Mouse (Mus musculus) spleen, adult 2 months (tissue): ENCODE results near the gene Egln2. TPM values are rescaled to one million over a fixed set of nuclear protein-coding genes. Genes with fewer than 3 reads are reported as not detected.
A peak's percentile ranks its signal among the peaks of the same experiment; 100 is the strongest.

Source experiments
- DNase-seq, 2 experiments: peaks; one replicate each; pipeline versions ENCODE4 v3.0.0 to v3.0.0-alpha.2; 2012 to 2021; ENCODE audit warnings: low spot score in 2 of 2, low read depth in 1 of 2
- H3K27ac ChIP-seq: fragments of 200-500 bp; 2 replicates; pipeline ENCODE4 v1.5.1; 2012; ENCODE audit warnings: low read length, inconsistent platforms; ENCODE audit not compliant: insufficient read depth
- H3K27me3 ChIP-seq: fragments of 200-500 bp; 2 replicates; pipeline ENCODE4 v1.6.1; 2012; ENCODE audit warnings: mild to moderate bottlenecking, moderate library complexity, low read length, inconsistent platforms; ENCODE audit not compliant: control insufficient read depth, insufficient read depth
- H3K36me3 ChIP-seq: fragments of 200-500 bp; 2 replicates; pipeline ENCODE4 v1.6.1; 2012; ENCODE audit warnings: mild to moderate bottlenecking, low read length, inconsistent platforms; ENCODE audit not compliant: control insufficient read depth, insufficient read depth
- H3K4me1 ChIP-seq: fragments of 200-500 bp; 2 replicates; pipeline ENCODE4 v1.6.1; 2011; ENCODE audit warnings: inconsistent platforms; ENCODE audit not compliant: control insufficient read depth, insufficient read depth, insufficient read length
- H3K4me3 ChIP-seq: fragments of 200-500 bp; 2 replicates; pipeline ENCODE4 v1.5.1; 2011; ENCODE audit warnings: mild to moderate bottlenecking, inconsistent platforms; ENCODE audit not compliant: insufficient read depth, insufficient read length; ENCODE audit errors: extremely low read depth
- CTCF ChIP-seq: fragments of 200-500 bp; IDR thresholded peaks from 2 replicates; pipeline ENCODE4 v1.5.1; 2011; ENCODE audit warnings: mild to moderate bottlenecking, inconsistent platforms; ENCODE audit not compliant: insufficient read depth, insufficient read length, insufficient replicate concordance; ENCODE audit errors: extremely low read depth
- POLR2A ChIP-seq: fragments of 200-500 bp; IDR thresholded peaks from 2 replicates; pipeline ENCODE4 v1.6.1; 2011; ENCODE audit warnings: low read depth, low read length, inconsistent platforms
- WGBS: fragments of 180-500 bp; shearing (Covaris S2); methylation state at CpG from one replicate; pipeline ENCODE4 v1.1.7; 2018; 5-methylcytosine and 5-hydroxymethylcytosine counted together
- polyA plus RNA-seq: library from polyadenylated mRNA; depleted of rRNA; stranded (reverse); fragments of >200 nt; gene quantifications from 2 replicates; pipeline ENCODE4 v1.2.3, GENCODE M21; 2012

Gene Egln2
- polyA plus RNA-seq, 1 experiment, result 83.0 TPM

DNA sequence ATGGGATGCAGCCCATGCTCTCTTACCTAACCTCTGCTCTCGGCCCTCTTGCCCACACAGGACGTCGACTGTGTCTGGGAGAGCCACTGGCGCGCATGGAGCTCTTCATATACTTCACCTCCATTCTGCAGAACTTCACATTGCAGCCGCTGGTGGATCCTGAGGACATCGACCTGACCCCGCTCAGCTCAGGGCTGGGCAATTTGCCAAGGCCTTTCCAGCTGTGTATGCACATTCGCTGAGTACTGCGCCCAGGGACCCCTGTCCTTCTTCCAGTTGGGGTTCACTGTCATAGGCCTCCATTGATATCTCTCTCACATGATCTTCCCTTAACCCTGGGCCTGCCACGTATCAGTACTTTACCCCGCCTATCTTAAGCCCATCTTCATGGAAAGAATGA, 33.4 kb downstream of the Egln2 start:
- Histone ChIP-seq H3K4me3 (no peak overlapping the region), H3K36me3 (no peaks in the 10 kb centered on the region), H3K4me1 (no peaks in the 10 kb centered on the region), H3K27ac (no peak overlapping the region), H3K27me3 (no peaks in the 10 kb centered on the region)
- no peak for TF ChIP-seq CTCF
- no peak for TF ChIP-seq POLR2A
- 68% methylated on average over 12 of the region's 12 CpGs for WGBS
- DNase-seq, result no peak

DNA sequence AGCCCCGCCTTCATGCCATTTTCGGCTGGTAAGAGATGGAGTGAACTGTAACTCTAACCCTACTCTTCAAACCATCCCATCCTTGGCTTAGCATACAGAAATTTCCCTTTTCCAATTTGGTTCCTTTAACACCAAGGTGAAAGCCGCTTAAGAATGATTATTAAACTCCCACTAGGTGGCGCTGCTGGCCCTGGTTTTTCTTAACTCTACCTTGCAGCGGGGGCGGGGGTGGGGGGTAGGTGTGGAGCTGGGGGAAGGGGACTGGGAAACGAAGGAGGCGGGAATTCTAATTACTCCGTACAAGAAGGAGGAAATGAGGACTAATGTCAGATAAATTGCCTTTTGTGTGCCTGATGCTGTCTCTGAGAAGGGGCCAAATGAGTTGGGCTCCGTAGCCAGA, 34.0 kb downstream of the Egln2 start:
- no peak for DNase-seq

GRCm38 (mm10) chr7:27131387-27131786, 35.2 kb downstream of the Egln2 start:
- no peak for TF ChIP-seq POLR2A
- TF ChIP-seq CTCF, result no peak
- Histone ChIP-seq H3K27me3 (no peaks in the 10 kb centered on the region), H3K27ac (no peak overlapping the region), H3K4me1 (no peaks in the 10 kb centered on the region), H3K36me3 (no peaks in the 10 kb centered on the region), H3K4me3 (no peak overlapping the region)
- 52% methylated on average over 2 of the region's 2 CpGs for WGBS
- no peak for DNase-seq

More for the DNA sequence above, 34.0 kb downstream of the Egln2 start:
- Histone ChIP-seq H3K27me3 (no peaks in the 10 kb centered on the region), H3K27ac (no peak overlapping the region), H3K4me3 (no peak overlapping the region), H3K36me3 (no peaks in the 10 kb centered on the region), H3K4me1 (no peaks in the 10 kb centered on the region)
- peak; percentile 21; the same call in 1 of the 2 replicates for TF ChIP-seq CTCF
- TF ChIP-seq POLR2A, result no peak
- WGBS, result 20% methylated on average over 10 of the region's 10 CpGs

DNA sequence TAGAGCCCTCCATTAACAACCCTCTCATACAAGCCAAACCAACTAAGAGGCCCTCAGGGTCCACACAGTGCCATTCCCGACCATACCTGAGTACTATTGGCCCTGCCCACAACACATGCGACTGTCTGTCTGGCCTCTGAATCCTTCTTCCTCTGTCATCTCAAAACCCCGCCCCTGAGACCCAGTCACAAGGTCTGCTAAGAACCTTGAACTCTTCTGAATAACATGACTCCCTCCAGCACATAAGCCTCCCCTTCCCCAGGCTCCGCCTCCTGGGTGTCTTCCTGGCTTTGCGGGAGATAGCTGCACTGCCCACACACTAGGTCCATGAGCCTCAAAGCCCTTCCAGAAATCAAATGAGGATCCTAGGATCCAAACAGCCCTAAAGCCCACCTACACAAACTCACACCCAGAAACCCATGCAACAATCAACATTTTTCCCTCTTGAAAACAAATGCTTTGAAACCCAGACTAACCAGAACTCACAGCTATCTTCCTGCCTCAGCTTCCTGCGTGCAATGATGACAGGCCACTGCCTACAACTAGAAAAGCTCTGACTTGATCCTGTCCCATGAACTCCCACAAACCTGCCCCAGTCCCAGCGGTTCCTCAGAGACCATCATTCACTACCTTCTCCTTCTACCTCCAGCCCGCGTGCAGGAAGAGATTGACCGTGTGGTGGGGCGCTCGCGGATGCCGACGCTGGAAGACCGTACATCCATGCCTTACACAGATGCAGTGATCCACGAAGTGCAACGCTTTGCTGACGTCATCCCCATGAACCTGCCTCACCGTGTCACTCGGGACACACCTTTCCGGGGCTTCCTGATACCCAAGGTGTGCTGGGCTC, 35.9 kb downstream of the Egln2 start:
- DNase-seq, result no peak
- Histone ChIP-seq H3K4me3 (no peak overlapping the region), H3K4me1 (no peaks in the 10 kb centered on the region), H3K27ac (no peak overlapping the region), H3K27me3 (no peaks in the 10 kb centered on the region), H3K36me3 (no peaks in the 10 kb centered on the region)
- 87% methylated on average over 22 of the region's 22 CpGs for WGBS
- TF ChIP-seq CTCF (no peak), POLR2A (no peak)

DNA sequence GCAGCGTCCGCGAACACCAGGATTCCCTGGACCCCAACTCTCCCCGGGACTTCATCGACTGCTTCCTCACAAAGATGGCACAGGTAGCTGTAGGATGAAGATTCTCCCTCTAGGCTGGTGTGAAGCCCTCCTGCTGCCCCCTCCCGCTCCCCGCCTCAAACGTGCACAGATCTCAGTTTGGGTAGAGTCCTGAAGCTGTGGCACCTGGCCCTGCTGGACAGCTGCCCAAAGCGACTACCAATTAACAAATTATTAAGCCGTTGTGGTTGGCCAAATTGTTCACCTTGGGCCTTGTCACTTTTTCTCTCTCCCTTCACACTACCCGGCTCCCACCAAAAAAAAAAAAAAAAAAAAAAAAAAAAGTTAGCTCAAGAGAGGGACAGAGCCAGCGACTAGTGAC, 36.8 kb downstream of the Egln2 start:
- 83% methylated on average over 12 of the region's 12 CpGs for WGBS
- Histone ChIP-seq H3K27ac (no peak overlapping the region), H3K36me3 (no peaks in the 10 kb centered on the region), H3K4me1 (no peaks in the 10 kb centered on the region), H3K27me3 (no peaks in the 10 kb centered on the region), H3K4me3 (no peak overlapping the region)
- TF ChIP-seq CTCF, result no peak
- TF ChIP-seq POLR2A, result no peak
- DNase-seq, result no peak

DNA sequence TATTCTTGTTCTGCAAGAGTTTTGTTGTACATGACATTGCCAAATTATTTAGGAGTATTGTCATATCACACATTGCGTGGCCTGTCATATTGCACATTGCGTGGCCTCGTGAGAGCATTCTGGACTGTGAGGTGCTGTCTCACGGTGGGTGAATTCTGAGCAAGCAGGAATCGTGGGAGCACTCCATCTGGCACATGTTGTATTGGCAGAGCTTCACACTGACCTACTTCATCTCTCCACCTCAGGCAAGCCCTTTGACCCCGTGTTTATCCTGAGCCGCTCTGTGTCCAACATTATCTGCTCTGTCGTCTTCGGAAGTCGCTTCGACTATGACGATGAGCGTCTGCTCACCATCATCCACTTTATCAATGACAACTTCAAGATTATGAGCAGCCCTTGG, 37.7 kb downstream of the Egln2 start:
- Histone ChIP-seq H3K27ac (no peak overlapping the region), H3K27me3 (no peaks in the 10 kb centered on the region), H3K4me1 (no peaks in the 10 kb centered on the region), H3K36me3 (no peaks in the 10 kb centered on the region), H3K4me3 (no peak overlapping the region)
- DNase-seq, result no peak
- 90% methylated on average over 13 of the region's 13 CpGs for WGBS
- TF ChIP-seq POLR2A (no peak), CTCF (no peak)

GRCm38 (mm10) chr7:27128162-27128561, 38.4 kb downstream of the Egln2 start:
- WGBS, result 42% methylated on average over 3 of the region's 3 CpGs
- H3K4me1 ChIP-seq, result no peaks in the 10 kb centered on the region
- no peak overlapping the region for H3K4me3 ChIP-seq
- no peak for TF ChIP-seq CTCF
- TF ChIP-seq POLR2A, result no peak
- DNase-seq, result no peak
- no peak overlapping the region for H3K27ac ChIP-seq
- no peaks in the 10 kb centered on the region for H3K27me3 ChIP-seq
- no peaks in the 10 kb centered on the region for H3K36me3 ChIP-seq
